Mouse (Mus musculus) kidney, adult 9 months (tissue): ENCODE measurements around the gene Ndufs3.
A peak's percentile ranks its signal among the peaks of the same experiment; 100 is the strongest.

Experiments
- DNase-seq: peaks from one replicate; pipeline ENCODE4 v3.0.0; 2022

Gene Ndufs3

DNA sequence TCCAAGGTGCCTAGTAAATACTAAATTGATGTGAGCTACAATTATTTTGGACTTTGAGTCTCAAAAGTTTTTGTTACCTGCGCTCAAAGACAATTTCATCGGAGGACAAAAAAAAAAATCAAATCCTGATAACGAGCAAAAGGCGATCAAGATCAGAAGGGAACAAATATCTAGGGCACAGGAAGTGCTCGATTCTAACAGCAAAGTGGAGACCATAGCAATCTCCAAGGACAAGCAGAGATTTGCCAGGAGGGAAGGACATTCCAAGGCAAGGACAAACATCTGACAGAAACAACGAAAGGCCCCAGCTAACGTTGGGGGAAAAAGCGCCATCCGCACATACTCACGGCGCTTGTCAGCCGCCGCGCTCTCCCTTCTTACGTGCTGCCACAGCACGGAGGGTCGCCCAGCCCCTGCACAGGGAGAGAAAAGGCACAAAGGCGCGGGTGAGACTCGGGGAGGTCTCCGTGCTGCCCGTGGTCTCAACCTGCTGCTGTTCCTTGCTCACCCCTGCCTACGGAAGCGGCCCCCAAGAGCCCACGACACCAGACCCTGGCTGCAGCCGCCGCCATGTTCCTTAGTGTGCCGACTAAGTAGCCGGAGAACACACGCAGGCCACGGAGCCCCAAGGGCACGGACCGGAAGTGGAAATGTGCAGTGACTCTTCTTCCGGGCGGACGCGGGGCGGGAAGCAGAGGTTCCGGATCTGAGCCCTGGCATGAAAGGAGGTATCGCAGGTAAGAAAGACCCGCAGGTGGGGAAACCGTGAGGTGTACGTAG, at the start of gene Ndufs3, which contains the start of gene Kbtbd4:
Gene Ndufs3 (minus strand): TSS at position 752 of the 780 bp plus-strand sequence.
Gene Kbtbd4 (plus strand): TSS at position 665 of the 780 bp plus-strand sequence.
- peak; percentile 92 for DNase-seq

DNA sequence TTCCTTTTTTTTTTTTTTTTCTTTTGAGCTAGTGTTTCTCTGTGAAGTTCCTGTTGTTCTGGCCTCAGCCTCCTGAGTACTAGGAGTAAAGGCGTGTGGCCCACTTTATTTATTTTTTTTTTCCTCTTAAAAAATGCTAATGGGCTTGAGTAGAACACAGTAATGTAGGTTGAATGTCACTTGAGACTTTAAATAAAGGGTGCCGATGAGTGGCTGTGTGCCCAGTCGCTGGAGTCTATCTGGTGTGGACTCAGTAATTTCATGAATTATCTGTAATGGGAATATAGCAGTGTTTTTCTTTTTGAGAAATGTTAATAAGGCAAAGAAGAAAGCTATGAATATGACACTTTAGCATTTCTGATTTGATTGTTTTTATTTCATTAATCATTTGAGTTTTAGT, 48.8 kb upstream of the Ndufs3 start:
- no peak for DNase-seq

GRCm38 (mm10) chr2:90950582-90951194, 46.1 kb upstream of the Ndufs3 start:
- DNase-seq, result no peak

- no peak for DNase-seq
These were observed 45.5 kb upstream of the Ndufs3 start for GRCm38 (mm10) chr2:90950149-90950548.

DNA sequence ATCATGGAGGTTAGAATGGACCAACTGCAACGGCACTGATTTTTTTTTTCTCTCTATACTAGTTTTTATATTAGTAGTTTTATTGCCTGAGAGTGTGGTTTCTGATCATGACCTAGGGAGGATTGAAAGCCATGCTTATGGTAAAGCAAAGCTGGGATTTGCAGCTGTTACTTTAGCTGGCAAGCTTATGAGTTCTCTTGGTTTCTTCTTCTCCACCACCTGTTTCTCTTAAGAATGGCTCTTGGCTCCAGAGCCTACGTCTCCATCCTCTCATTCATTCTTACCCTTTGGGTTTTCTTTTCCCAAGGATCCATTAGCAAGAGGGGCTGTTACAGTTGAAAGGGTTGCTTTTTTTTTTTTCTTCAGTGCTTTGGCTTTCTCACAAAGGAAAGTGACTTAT, 37.1 kb upstream of the Ndufs3 start:
- DNase-seq, result no peak

- DNase-seq, result peak; percentile 84
These were observed 35.9 kb upstream of the Ndufs3 start, which contains the start of gene Celf1 for GRCm38 (mm10) chr2:90940233-90941229. Gene Celf1, plus strand, starts transcription at chr2:90940382.

DNA sequence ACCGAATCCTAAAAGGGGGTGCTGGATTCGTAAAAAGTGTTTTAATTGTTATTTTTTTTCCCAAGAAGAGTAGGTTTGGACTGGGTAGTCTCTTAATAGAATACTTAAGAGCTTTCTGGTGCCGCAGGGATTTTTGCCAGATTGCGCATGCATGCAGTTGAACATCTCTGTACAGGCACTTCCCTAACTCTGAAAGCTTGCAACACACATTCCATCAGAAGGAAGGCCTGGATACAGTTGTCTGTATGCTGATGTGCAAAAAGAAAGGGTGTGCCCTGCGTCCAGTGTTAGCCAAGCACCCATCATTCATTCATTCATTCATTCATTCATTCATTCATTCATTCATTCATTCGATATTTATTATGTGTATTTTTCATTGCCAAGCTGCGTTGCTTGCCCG, 35.1 kb upstream of the Ndufs3 start:
- DNase-seq, result no peak

DNA sequence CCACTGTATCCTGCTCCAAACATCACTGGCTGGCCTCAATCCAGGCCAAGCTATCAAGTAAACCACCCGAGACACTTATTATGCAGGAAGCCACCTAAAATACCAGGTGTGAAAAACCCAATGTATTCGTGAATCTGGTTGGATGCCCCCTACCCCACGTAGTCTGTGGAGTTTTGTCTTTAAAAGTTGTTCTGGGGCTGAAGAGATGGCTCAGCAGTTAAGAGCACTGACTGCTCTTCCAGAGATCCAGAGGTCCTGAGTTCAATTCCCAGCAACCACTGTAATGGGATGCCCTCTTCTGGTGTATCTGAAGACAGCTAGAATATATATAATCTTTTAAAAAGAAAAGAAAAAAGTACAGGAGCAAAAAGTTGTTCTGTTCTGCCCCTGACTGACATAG, 33.7 kb upstream of the Ndufs3 start:
- DNase-seq, result no peak

GRCm38 (mm10) chr2:90932273-90932672, 27.6 kb upstream of the Ndufs3 start:
- no peak for DNase-seq

DNA sequence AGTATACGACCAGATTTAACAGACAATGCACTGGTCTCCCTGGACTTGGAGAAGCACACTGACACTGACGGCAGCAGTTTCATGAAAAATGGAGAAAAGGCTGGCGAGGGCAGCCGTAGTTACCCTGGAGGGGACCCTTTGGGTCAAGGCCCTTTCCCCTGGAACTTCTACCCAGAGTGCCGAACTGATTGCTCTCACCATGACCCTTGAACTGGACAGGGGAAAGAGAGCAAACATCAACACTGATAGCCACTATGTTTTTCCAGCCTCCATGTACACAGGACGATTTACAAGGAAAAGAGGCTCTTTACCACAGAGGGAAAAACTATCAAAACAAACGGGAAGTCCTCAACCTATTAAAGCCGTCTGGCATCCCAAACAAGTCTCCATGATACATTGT, 27.2 kb upstream of the Ndufs3 start:
- DNase-seq, result no peak

GRCm38 (mm10) chr2:90928566-90928965, 23.9 kb upstream of the Ndufs3 start:
- no peak for DNase-seq

- DNase-seq, result no peak
These were observed 18.0 kb upstream of the Ndufs3 start for GRCm38 (mm10) chr2:90922636-90923035.

DNA sequence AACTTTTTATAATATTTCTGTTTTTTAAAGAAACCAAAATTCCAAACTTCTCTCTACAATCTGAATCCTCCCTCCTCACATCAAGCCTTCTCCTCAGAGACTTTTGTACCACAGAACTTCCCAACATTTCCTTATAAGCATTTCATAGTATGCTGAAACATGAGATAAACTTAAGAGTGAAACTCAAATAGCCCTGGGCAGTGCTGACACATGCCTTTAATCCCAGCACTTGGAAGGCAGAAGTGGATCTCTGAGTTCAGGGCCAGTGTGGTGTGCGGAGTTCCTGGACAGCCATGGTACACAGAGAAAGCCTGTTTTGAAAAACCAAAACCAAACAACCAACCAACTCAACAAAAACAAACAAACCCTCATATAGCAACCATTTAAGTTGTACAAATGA, 16.6 kb upstream of the Ndufs3 start:
- no peak for DNase-seq

DNA sequence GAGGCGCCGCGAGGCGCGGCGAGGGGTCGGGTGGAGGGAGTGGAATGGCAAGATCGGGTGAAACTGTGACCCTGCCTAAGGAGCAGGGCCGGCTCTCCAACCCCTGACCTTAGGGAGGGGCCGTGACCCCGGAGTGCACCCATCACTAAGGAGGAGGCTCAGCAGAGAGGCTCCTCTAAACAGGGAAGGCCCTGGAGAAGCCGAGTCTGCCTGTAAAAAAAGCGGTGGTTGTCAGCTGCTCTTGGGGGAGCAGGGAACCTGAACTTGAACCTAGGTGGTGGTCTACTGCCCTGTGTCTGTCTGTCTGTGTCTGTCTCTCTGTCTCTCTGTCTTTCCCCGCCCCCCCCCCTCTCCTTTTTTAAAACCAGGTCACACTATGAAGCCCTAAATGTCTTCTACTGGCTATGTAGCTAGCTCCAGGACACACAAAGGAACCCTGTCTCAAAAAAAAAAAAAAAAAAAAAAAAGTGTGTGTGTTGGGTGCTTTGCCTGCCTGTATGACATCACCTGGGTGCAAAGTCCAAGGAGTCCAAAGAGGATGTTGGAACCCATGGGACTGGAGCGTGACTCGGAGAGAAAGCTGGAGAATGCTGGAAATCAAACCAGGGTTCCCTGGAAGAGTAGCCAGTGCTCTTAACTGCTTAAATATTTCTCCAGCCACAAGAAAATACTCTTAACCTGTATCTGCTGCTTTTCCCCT, 13.5 kb upstream of the Ndufs3 start:
- peak; percentile 92 for DNase-seq

- DNase-seq, result peak; percentile 63
These were observed 12.8 kb upstream of the Ndufs3 start for GRCm38 (mm10) chr2:90917233-90917998.

GRCm38 (mm10) chr2:90916560-90917232, 12.1 kb upstream of the Ndufs3 start:
- no peak for DNase-seq

DNA sequence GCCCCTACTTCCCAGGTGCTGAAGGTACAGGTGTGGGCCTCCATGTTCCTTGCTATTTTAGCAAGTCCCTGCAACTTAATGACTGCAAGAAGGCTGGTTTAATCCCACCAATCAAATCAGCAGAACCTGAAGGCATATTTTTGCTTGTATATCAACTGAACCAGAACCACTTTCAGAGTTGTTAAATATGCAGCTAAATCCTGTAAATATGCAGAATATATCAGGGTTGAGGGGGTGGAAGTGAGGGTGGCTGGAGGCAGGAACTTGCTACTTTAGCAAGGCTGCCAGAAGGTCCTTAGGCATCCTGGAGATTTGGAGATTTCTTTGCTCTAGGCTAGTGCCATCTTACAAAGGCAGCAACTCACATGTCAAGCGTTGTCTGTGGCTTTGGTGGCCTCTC, 10.9 kb upstream of the Ndufs3 start:
- no peak for DNase-seq

DNA sequence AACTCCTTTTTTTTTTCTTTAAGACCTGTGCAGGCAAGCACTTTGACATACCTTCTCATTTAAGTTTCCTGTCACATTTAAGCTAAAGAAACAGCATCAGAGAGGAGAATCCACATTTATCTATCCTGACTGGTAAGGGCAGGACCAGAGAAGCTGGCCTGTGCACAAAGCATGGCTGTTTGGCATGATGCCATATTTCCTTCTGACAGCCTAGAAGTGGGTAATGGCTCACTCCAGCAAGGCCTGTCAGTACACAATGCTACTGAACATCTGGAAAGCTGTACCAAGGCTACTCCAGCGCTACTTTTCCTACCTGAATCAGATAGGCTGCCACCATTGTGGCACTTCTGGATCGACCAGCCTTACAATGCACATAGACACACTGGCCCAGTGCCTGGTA, 9.0 kb upstream of the Ndufs3 start:
- DNase-seq, result peak; percentile 63

DNA sequence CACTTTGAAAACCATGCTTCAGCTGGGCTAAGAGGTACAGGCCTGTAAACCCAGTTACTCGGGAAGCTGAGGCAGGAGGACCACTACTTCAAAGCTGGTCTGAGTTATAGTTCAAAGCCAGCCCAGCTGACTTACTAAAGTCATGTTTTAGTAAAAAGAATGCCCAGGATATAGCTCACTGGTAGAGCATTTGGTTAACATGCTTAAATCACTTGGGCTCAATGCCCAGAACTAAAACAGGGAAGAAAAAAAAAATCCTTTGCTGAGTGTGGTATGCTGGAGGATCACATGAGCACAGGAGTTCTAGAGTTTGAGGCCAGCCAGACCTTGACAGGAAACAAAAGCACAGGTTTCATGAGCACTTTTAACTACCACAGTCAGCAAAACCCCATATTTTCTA, 7.0 kb upstream of the Ndufs3 start:
- DNase-seq, result no peak

DNA sequence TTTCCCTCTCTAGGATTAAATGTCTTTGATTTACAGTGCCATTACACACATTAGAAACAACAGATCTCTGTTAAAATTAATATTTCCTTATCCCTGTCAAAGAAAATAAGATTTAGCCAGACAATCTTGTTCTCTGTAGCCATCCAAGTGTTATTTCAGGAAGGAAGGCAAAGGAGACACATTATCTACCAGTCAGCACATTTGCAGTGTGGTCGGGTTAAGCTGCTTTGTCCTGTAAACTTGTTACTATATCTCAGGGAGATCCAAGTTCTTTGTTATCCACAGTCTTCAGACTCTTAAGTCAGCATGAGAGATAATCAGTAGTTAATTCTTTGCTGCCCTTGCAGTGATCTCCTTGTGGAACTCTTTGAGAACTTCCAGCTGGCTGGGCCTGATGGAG, 6.2 kb upstream of the Ndufs3 start:
- no peak for DNase-seq

DNA sequence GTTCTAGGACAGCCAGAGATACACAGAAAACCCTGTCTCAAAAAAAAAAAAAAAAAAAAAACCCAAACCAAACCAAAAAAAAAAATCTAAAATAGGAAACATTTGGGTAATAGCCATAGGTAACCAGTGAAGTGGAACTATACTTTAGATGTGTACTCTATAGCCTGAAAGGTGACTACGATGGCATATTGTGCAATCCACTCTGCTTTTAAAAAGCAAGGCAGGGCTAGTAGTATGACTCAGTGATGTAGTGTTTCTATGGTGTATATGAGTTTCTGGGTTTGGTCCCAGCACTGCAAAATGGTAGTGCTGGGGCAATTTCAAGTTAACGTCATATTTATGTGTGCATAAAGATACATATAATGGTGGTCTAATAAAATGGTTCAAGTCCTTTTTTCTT, 2.1 kb upstream of the Ndufs3 start:
- no peak for DNase-seq
